Mouse (Mus musculus) stomach, postnatal 0 days (tissue): ENCODE results near the gene 9430007A20Rik. TPM values are rescaled to one million over a fixed set of nuclear protein-coding genes. Genes with fewer than 3 reads are reported as not detected.

Experiments used
- ATAC-seq: fragments of 200-750 bp; cut with Nextera tagmentation; 2 replicates; pipeline ENCODE4 v1.8.0; 2017; ENCODE audit not compliant: low FRiP score, low TSS enrichment
- DNase-seq: peaks from one replicate; pipeline ENCODE4 v3.0.0-alpha.2; 2016; ENCODE audit warnings: low spot score
- H3K27ac ChIP-seq: fragments of 300-500 bp; sonication (generic); replicated peaks from 2 replicates; pipeline ENCODE4 v1.5.1; 2014; ENCODE audit warnings: mild to moderate bottlenecking, control low read depth
- H3K27me3 ChIP-seq: fragments of 300-500 bp; sonication (generic); 2 replicates; pipeline ENCODE4 v1.6.1; 2014; ENCODE audit warnings: low read length; ENCODE audit not compliant: control insufficient read depth, insufficient read depth
- H3K36me3 ChIP-seq: fragments of 300-500 bp; sonication (generic); 2 replicates; pipeline ENCODE4 v1.6.1; 2014; ENCODE audit warnings: low read length, mixed read lengths; ENCODE audit not compliant: control insufficient read depth, insufficient read depth
- H3K4me1 ChIP-seq: fragments of 300-500 bp; sonication (generic); replicated peaks from 2 replicates; pipeline ENCODE4 v1.6.1; 2014; ENCODE audit warnings: antibody characterized with exemption; ENCODE audit not compliant: control insufficient read depth, insufficient read depth
- H3K4me2 ChIP-seq: fragments of 300-500 bp; sonication (generic); replicated peaks from 2 replicates; pipeline ENCODE4 v1.6.1; 2014; ENCODE audit warnings: low read depth, mild to moderate bottlenecking, control low read depth, moderate library complexity
- H3K4me3 ChIP-seq: fragments of 300-500 bp; sonication (generic); 2 replicates; pipeline ENCODE4 v1.5.1; 2014; ENCODE audit warnings: low read depth, low read length, control low read depth
- H3K9ac ChIP-seq: fragments of 300-500 bp; sonication (generic); 2 replicates; pipeline ENCODE4 v1.6.1; 2014; ENCODE audit warnings: mild to moderate bottlenecking, low read length, control low read depth, mixed read lengths
- H3K9me3 ChIP-seq: fragments of 300-500 bp; sonication (generic); 2 replicates; pipeline ENCODE4 v1.6.1; 2016; ENCODE audit warnings: low read length; ENCODE audit not compliant: control insufficient read depth
- CTCF ChIP-seq: IDR thresholded peaks from 2 replicates; pipeline ENCODE4 v1.5.1; 2016; ENCODE audit warnings: antibody characterized with exemption, low read depth, mild to moderate bottlenecking, moderate library complexity
- EP300 ChIP-seq: optimal IDR thresholded peaks from 2 replicates; pipeline ENCODE3; 2016; ENCODE audit warnings: antibody characterized with exemption
- WGBS: fragments of 180-500 bp; shearing (Covaris S2); extraction: QIAGEN DNeasy Blood & Tissue Kit; methylation state at CpG from one replicate; pipeline ENCODE4 v1.1.7; 2014; 5-methylcytosine and 5-hydroxymethylcytosine counted together
- polyA plus RNA-seq: library from polyadenylated mRNA; unstranded; fragments of >200 nt; fragmentation: Nextera tagmentation; extraction: Ambion mirVana; gene quantifications from 2 replicates; pipeline ENCODE4 v1.2.1, GENCODE M21; 2015

9430007A20Rik gene
- polyA plus RNA-seq, 1 experiment from 2014 or later, result not detected

GRCm38 (mm10) chr4:144559792-144560191, 40.2 kb downstream of the 9430007A20Rik start:
- no peak for TF ChIP-seq EP300
- peak; percentile 55 for TF ChIP-seq CTCF
- DNase-seq, result no peak

GRCm38 (mm10) chr4:144561205-144561604, 41.6 kb downstream of the 9430007A20Rik start:
- Histone ChIP-seq H3K9me3 (no peaks in the 10 kb centered on the region), H3K27ac (no peak overlapping the region), H3K4me2 (no peak overlapping the region), H3K36me3 (no peaks in the 10 kb centered on the region), H3K9ac (no peak overlapping the region), H3K27me3 (no peaks in the 10 kb centered on the region), H3K4me3 (no peak overlapping the region), H3K4me1 (no peaks in the 10 kb centered on the region)
- DNase-seq (no peak), ATAC-seq (no peak)
- 56% methylated on average over 2 of the region's 2 CpGs for WGBS
- TF ChIP-seq EP300 (no peak), CTCF (no peak)

More at GRCm38 (mm10) chr4:144559792-144560191, 40.2 kb downstream of the 9430007A20Rik start:
- no peak overlapping the region for H3K4me2 ChIP-seq
- H3K27ac ChIP-seq, result no peak overlapping the region
- no peaks in the 10 kb centered on the region for H3K36me3 ChIP-seq
- no peaks in the 10 kb centered on the region for H3K27me3 ChIP-seq
- no peak overlapping the region for H3K4me3 ChIP-seq
- H3K9me3 ChIP-seq, result no peaks in the 10 kb centered on the region
- no peak overlapping the region for H3K9ac ChIP-seq
- H3K4me1 ChIP-seq, result no peaks in the 10 kb centered on the region
- no peak for ATAC-seq

GRCm38 (mm10) chr4:144565034-144565433, 45.4 kb downstream of the 9430007A20Rik start, which contains the start of gene Gm13124:
TSS of gene Gm13124 (minus strand) at chr4:144565134.
- no peak for ATAC-seq
- WGBS, result 95% methylated on average over 1 of the region's 1 CpGs

GRCm38 (mm10) chr4:144567752-144568151, 48.1 kb downstream of the 9430007A20Rik start:
- no peak for DNase-seq
- no peak for ATAC-seq
- no peak for TF ChIP-seq EP300
- no peak for TF ChIP-seq CTCF
- H3K4me3 ChIP-seq, result no peak overlapping the region
- H3K36me3 ChIP-seq, result no peaks in the 10 kb centered on the region
- H3K27ac ChIP-seq, result no peak overlapping the region
- H3K27me3 ChIP-seq, result no peaks in the 10 kb centered on the region
- H3K9me3 ChIP-seq, result no peaks in the 10 kb centered on the region
- H3K9ac ChIP-seq, result no peak overlapping the region
- H3K4me2 ChIP-seq, result no peak overlapping the region
- H3K4me1 ChIP-seq, result no peaks in the 10 kb centered on the region

More at GRCm38 (mm10) chr4:144565034-144565433, 45.4 kb downstream of the 9430007A20Rik start, which contains the start of gene Gm13124:
- Histone ChIP-seq H3K9me3 (no peaks in the 10 kb centered on the region), H3K9ac (no peak within 1 kb of the TSS), H3K36me3 (no peaks in the 10 kb centered on the region), H3K4me1 (no peaks in the 10 kb centered on the region), H3K4me3 (no peak within 1 kb of the TSS), H3K27ac (no peak within 1 kb of the TSS), H3K27me3 (no peaks in the 10 kb centered on the region), H3K4me2 (no peak within 1 kb of the TSS)
- no peak for DNase-seq
- TF ChIP-seq EP300 (no peak), CTCF (no peak)

Other genes starting within 250 kb of the 9430007A20Rik start
- gene Pramel5, start 239.3 kb upstream of the 9430007A20Rik start, polyA plus RNA-seq, result not detected in 2 replicates
- gene Gm13128, start 189.6 kb upstream of the 9430007A20Rik start, polyA plus RNA-seq, result not detected in 2 replicates
- not detected in 2 replicates for gene Gm13119, start 161.9 kb upstream of the 9430007A20Rik start, polyA plus RNA-seq
- not detected in 2 replicates for gene Pramef20, start 141.9 kb upstream of the 9430007A20Rik start, polyA plus RNA-seq
- gene Pramef12, start 111.4 kb upstream of the 9430007A20Rik start, polyA plus RNA-seq, result 0.25 and 0.28 TPM in 2 replicates
- gene 1700012P22Rik, start 81.0 kb upstream of the 9430007A20Rik start, polyA plus RNA-seq, result not detected in 2 replicates
- not detected in 2 replicates for gene Gm9944, start 66.5 kb upstream of the 9430007A20Rik start, polyA plus RNA-seq
- gene Aadacl3, start 56.1 kb upstream of the 9430007A20Rik start, polyA plus RNA-seq, result 0.11 and 0.17 TPM in 2 replicates
- not detected in 2 replicates for gene Gm13124, start 45.3 kb downstream of the 9430007A20Rik start, polyA plus RNA-seq
- not detected in 2 replicates for gene Aadacl4, start 93.9 kb downstream of the 9430007A20Rik start, polyA plus RNA-seq
- gene Gm436, start 166.5 kb downstream of the 9430007A20Rik start, polyA plus RNA-seq, result not detected in 2 replicates
- gene Gm13178, start 201.6 kb downstream of the 9430007A20Rik start, polyA plus RNA-seq, result 0.17 and 0.38 TPM in 2 replicates